Mouse (Mus musculus) brain, embryonic 14.5 days (tissue): ENCODE results near the gene Prkra. TPM values are rescaled to one million over a fixed set of nuclear protein-coding genes. Genes with fewer than 3 reads are reported as not detected.

Source experiments
- DNase-seq: peaks from one replicate; pipeline ENCODE4 v3.0.0-alpha.2; 2011; ENCODE audit warnings: low read depth
- CTCF ChIP-seq: fragments of 200-500 bp; IDR thresholded peaks from 2 replicates; pipeline ENCODE4 v1.5.1; 2012; ENCODE audit warnings: inconsistent platforms, mild to moderate bottlenecking, moderate library complexity, borderline replicate concordance; ENCODE audit not compliant: insufficient read depth, insufficient read length; ENCODE audit errors: extremely low read depth
- POLR2A ChIP-seq: fragments of 200-500 bp; IDR thresholded peaks from 2 replicates; pipeline ENCODE4 v1.6.1; 2012; ENCODE audit warnings: mild to moderate bottlenecking, inconsistent platforms, borderline replicate concordance; ENCODE audit not compliant: poor library complexity, insufficient read depth, insufficient read length, severe bottlenecking; ENCODE audit errors: extremely low read depth
- polyA plus RNA-seq: library from polyadenylated mRNA; depleted of rRNA; stranded (reverse); fragments of >200 nt; gene quantifications from 2 replicates; pipeline ENCODE4 v1.2.3, GENCODE M21; 2012; rRNA removed

The Prkra gene
- polyA plus RNA-seq, 1 experiment = 85.8 TPM

GRCm38 (mm10) chr2:76610326-76611104 is 37.3 kb downstream of the Prkra start:
- no peak for TF ChIP-seq CTCF
- no peak for TF ChIP-seq POLR2A
- DNase-seq = peak; percentile 25

- no peak for TF ChIP-seq CTCF
- no peak for TF ChIP-seq POLR2A
- no peak for DNase-seq
These were observed 41.1 kb downstream of the Prkra start for GRCm38 (mm10) chr2:76606704-76607103.

- TF ChIP-seq POLR2A (no peak), CTCF (no peak)
- DNase-seq = no peak
These were observed 45.6 kb downstream of the Prkra start for GRCm38 (mm10) chr2:76602256-76602655.

GRCm38 (mm10) chr2:76599214-76599613 is 48.6 kb downstream of the Prkra start:
- peak; percentile 19 for DNase-seq
- TF ChIP-seq POLR2A (no peak), CTCF (peak; percentile 32; the same call in 1 of the 2 replicates)

- no peak for DNase-seq
- TF ChIP-seq CTCF = no peak
- TF ChIP-seq POLR2A = no peak
These were observed 50.3 kb downstream of the Prkra start for GRCm38 (mm10) chr2:76597521-76597920.

- DNase-seq = no peak
- no peak for TF ChIP-seq CTCF
- no peak for TF ChIP-seq POLR2A
These were observed 55.4 kb downstream of the Prkra start for GRCm38 (mm10) chr2:76592401-76592924.

- no peak for DNase-seq
- TF ChIP-seq CTCF = no peak
- no peak for TF ChIP-seq POLR2A
These were observed 57.6 kb downstream of the Prkra start for GRCm38 (mm10) chr2:76590221-76590620.

- no peak for DNase-seq
- TF ChIP-seq CTCF (peak; percentile 4; the same call in 1 of the 2 replicates), POLR2A (no peak)
These were observed 60.9 kb downstream of the Prkra start for GRCm38 (mm10) chr2:76586906-76587305.

- DNase-seq = no peak
- TF ChIP-seq POLR2A (no peak), CTCF (0 out of 2 replicates have a peak, but pooled peaks have one; percentile 1)
These were observed 62.7 kb downstream of the Prkra start for GRCm38 (mm10) chr2:76585090-76585489.

Other genes starting within 250 kb of the Prkra start
- 13.2 and 18.4 TPM in 2 replicates for gene Osbpl6, start 241.5 kb downstream of the Prkra start, polyA plus RNA-seq
- 0.42 and 0.55 TPM in 2 replicates for gene Pjvk, start 461 bp upstream of the Prkra start, polyA plus RNA-seq
- 7.4 and 9.6 TPM in 2 replicates for gene Fkbp7, start 25.1 kb upstream of the Prkra start, polyA plus RNA-seq
- 17.7 and 18.7 TPM in 2 replicates for gene Plekha3, start 27.3 kb upstream of the Prkra start, polyA plus RNA-seq